Mouse (Mus musculus) T-helper 17 cell (primary cell): Measurements from ENCODE around the gene Ccdc66.

ENCODE experiments used
- in situ Hi-C, 2 experiments: fragments of 300-600 bp; cut with MboI, MseI; formaldehyde crosslinking; loops; 1 replicate in 1 of 2; 2 replicates in 1 of 2; pipeline ENCODE4 v1.15.1; 2025; ENCODE audit warnings: high pct_unique_total_duplicates in 2 of 2

Gene Ccdc66

GRCm38 (mm10) chr14:27507894-27508643 is at the start of gene Ccdc66:
TSS of gene Ccdc66 (minus strand) at chr14:27508460.
- in situ Hi-C loops: no loop called here

GRCm38 (mm10) chr14:27543838-27544426 is 35.7 kb upstream of the Ccdc66 start:
- in situ Hi-C loops: no loop called here

- in situ Hi-C loops: no loop called here
Measured at GRCm38 (mm10) chr14:27536441-27536840, 28.2 kb upstream of the Ccdc66 start.

GRCm38 (mm10) chr14:27524541-27524940 is 16.3 kb upstream of the Ccdc66 start:
- in situ Hi-C loops: no loop called here

GRCm38 (mm10) chr14:27508644-27509301 is 513 bp upstream of the Ccdc66 start:
- in situ Hi-C loops: no loop called here

- in situ Hi-C loops: no loop called here
Measured at GRCm38 (mm10) chr14:27501096-27501495, 7.2 kb downstream of the Ccdc66 start.

GRCm38 (mm10) chr14:27493516-27493915 is 14.7 kb downstream of the Ccdc66 start:
- in situ Hi-C loops: loop anchor here in 1 of 2 experiments (5.0 kb wide), 1 partner anchor 46 kb away; no protein-coding TSS in a partner anchor

- in situ Hi-C loops: loop anchor here in 1 of 2 experiments (5.0 kb wide), 1 partner anchor 44 kb away; no protein-coding TSS in a partner anchor
Measured at GRCm38 (mm10) chr14:27491399-27491798, 16.9 kb downstream of the Ccdc66 start.

GRCm38 (mm10) chr14:27446963-27447362 is 61.3 kb downstream of the Ccdc66 start:
- in situ Hi-C loops: loop anchor here in 1 of 2 experiments (5.0 kb wide), 1 partner anchor 45 kb away; no protein-coding TSS in a partner anchor

GRCm38 (mm10) chr14:27444851-27445281 is 63.4 kb downstream of the Ccdc66 start:
- in situ Hi-C loops: loop anchor here in 1 of 2 experiments (5.0 kb wide), 1 partner anchor 47 kb away; no protein-coding TSS in a partner anchor

GRCm38 (mm10) chr14:27440921-27441320 is 67.3 kb downstream of the Ccdc66 start:
- in situ Hi-C loops: no loop called here

GRCm38 (mm10) chr14:27436826-27437225 is 71.4 kb downstream of the Ccdc66 start:
- in situ Hi-C loops: no loop called here

- in situ Hi-C loops: no loop called here
Measured at GRCm38 (mm10) chr14:27436116-27436515, 72.1 kb downstream of the Ccdc66 start.

GRCm38 (mm10) chr14:27432064-27432463 is 76.2 kb downstream of the Ccdc66 start:
- in situ Hi-C loops: no loop called here
